Mouse (Mus musculus): ENCODE measurements around the gene Mipep.

Mipep gene

GRCm38 (mm10) chr14:60754656-60755055 is 29.7 kb upstream of the Mipep start:
- no peak for ATAC-seq (ENCODE audit: insufficient number of reproducible peaks, low FRiP score, low TSS enrichment)

DNA sequence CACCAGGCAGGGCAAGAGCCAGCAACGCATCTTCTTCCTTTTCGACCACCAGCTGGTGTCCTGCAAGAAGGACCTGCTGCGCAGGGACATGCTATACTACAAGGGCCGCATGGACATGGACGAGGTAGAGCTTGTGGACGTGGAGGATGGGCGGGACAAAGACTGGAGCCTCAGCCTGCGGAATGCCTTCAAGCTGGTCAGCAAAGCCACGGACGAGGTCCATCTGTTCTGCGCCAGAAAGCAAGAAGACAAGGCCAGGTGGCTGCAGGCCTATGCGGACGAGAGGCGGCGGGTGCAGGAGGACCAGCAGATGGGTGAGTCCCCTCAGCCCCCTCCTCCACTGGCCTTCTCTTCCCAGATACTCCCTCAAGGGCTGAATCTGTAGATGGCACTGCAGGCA is 28.1 kb upstream of the Mipep start:
- peak; percentile 82 for ATAC-seq (ENCODE audit: insufficient number of reproducible peaks, low FRiP score, low TSS enrichment)

GRCm38 (mm10) chr14:60757265-60757664 is 27.1 kb upstream of the Mipep start:
- ATAC-seq (ENCODE audit: insufficient number of reproducible peaks, low FRiP score, low TSS enrichment) = no peak

GRCm38 (mm10) chr14:60757722-60758121 is 26.7 kb upstream of the Mipep start:
- ATAC-seq (ENCODE audit: insufficient number of reproducible peaks, low FRiP score, low TSS enrichment) = no peak

DNA sequence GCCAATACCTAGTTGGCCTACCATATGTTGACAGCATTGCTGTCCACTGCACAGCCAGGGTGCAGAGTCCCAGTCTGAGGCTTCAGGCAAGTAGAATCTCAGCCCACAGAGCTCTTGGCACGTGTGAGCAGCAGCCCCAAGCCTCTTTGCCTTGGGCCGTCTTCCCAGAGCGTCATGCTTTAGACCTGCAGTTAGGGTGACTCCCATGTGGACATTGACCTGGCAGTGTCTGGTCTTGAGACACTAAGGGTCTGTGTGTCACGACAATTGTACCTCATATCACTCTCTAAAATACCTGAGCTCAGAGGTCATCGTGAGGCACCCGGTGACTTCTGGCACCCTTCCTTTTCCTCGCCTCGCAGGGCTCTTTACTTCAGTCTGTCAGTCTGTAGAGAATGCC is 25.3 kb upstream of the Mipep start:
- ATAC-seq (ENCODE audit: insufficient number of reproducible peaks, low FRiP score, low TSS enrichment) = no peak

- no peak for ATAC-seq (ENCODE audit: insufficient number of reproducible peaks, low FRiP score, low TSS enrichment)
Observed at GRCm38 (mm10) chr14:60761801-60762200, 22.6 kb upstream of the Mipep start.

DNA sequence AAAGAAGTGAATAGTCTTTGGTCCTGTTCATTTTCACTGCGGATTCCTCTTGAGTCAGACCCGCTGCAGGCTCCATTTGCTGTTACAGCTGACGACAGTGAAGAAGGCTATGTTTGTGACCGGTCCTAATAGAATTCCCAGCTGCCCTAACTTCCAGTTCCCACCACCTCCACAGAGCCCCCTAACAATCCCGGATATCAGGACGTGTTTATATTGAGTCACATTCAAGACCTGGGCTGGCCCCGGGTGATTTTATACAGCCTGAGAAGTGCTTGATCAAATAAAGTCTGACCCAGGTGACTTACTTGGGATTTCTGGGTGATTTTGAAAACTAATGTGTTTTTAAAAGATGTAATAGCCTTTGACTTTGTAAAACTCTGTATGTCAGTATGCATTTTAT is 21.6 kb upstream of the Mipep start:
- ATAC-seq (ENCODE audit: insufficient number of reproducible peaks, low FRiP score, low TSS enrichment) = no peak

- no peak for ATAC-seq (ENCODE audit: insufficient number of reproducible peaks, low FRiP score, low TSS enrichment)
Observed at GRCm38 (mm10) chr14:60763746-60764145, 20.6 kb upstream of the Mipep start.

DNA sequence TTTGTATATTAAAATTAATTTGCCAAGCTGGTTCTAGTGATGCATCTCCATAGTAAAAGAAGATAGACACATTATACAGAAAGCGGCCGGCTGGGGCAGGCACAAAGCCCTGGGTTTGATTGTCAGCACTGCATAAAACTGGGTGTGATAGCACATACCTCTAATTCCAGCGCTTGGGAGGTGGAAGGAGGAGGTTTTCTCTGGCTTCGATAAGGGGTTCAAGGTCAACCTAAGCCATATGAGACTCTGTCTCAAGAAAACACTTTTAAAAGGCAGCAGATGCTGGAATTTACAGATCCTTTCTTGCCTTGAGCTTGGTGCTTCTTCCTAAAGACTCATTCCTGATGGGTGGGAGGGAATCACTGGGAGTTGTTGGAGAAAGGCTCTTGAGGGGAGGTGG is 19.8 kb upstream of the Mipep start:
- ATAC-seq (ENCODE audit: insufficient number of reproducible peaks, low FRiP score, low TSS enrichment) = no peak

GRCm38 (mm10) chr14:60765025-60765424 is 19.3 kb upstream of the Mipep start:
- no peak for ATAC-seq (ENCODE audit: insufficient number of reproducible peaks, low FRiP score, low TSS enrichment)

- no peak for ATAC-seq (ENCODE audit: insufficient number of reproducible peaks, low FRiP score, low TSS enrichment)
Observed at GRCm38 (mm10) chr14:60767884-60768283, 16.5 kb upstream of the Mipep start, which contains the start of gene C1qtnf9. TSS of gene C1qtnf9 (plus strand) at chr14:60768134.

GRCm38 (mm10) chr14:60769340-60769739 is 15.0 kb upstream of the Mipep start:
- no peak for ATAC-seq (ENCODE audit: insufficient number of reproducible peaks, low FRiP score, low TSS enrichment)

- ATAC-seq (ENCODE audit: insufficient number of reproducible peaks, low FRiP score, low TSS enrichment) = no peak
Observed at GRCm38 (mm10) chr14:60770594-60770993, 13.8 kb upstream of the Mipep start.

DNA sequence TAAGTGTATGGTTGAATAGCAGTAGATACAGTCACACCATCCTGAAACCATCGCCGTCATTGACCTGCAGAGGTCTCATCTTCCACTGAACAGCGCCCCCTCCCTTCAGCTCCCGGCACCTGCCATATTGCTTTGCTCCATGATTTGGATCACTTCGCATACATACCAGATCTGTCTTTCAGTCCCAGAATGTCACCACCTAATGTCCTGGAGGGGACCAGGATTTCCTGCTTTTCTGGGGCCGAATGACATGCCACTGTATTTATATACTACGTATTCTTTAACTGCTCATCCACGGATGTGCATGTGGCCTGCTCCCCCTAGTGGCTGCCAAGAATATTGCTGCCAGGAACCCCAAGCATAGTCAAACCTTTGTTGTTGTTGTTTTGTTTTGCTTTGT is 13.3 kb upstream of the Mipep start:
- peak; percentile 84 for ATAC-seq (ENCODE audit: insufficient number of reproducible peaks, low FRiP score, low TSS enrichment)

DNA sequence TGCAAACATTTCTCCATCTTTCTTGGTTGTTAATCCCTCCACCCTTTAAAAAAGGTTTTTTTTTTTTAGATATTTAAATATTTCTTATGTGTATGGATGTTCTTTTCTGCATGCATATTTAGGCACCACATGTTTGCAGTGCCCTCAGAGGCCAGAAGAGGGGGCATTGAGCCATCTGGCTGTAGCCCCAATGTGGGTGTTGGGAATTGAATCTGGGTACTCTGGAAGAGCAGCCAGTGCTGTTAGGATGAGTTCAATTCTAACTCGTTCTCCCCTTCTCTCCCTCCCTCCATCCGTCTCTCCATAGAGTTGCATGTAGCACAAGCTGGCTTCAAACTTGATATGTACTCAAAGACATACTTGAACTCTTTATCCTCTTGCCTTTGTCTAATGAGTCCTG is 10.9 kb upstream of the Mipep start:
- ATAC-seq (ENCODE audit: insufficient number of reproducible peaks, low FRiP score, low TSS enrichment) = no peak

- ATAC-seq (ENCODE audit: insufficient number of reproducible peaks, low FRiP score, low TSS enrichment) = no peak
Observed at GRCm38 (mm10) chr14:60776521-60776920, 7.9 kb upstream of the Mipep start.

GRCm38 (mm10) chr14:60777485-60777919 is 6.9 kb upstream of the Mipep start:
- ATAC-seq (ENCODE audit: insufficient number of reproducible peaks, low FRiP score, low TSS enrichment) = no peak

GRCm38 (mm10) chr14:60779198-60779597 is 5.2 kb upstream of the Mipep start:
- no peak for ATAC-seq (ENCODE audit: insufficient number of reproducible peaks, low FRiP score, low TSS enrichment)

DNA sequence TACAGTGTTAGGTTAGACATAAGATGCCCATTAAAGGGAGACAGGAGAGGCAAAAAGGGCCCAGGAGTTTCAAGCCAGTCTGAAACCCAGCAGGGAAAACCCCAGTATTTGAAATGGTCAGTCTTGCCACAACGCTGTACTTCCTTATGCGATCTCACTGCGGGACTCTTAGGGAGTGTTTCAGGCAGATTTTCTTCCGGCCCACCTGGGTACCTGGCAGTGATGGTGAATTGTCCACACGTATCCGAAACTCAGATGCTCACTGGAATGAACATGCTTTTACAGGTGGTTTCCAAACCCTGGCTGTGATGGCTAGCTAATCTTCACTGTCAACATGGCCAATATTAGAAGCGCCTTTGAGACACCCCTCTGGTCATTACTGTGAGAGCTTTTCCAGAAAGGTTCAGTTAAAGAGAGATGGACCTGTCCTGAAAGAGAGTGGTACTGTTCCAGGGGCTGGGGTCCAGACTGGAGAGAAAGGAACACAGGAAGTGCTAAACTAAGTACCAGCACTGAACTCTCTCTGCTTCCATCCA is 2.2 kb upstream of the Mipep start:
- ATAC-seq (ENCODE audit: insufficient number of reproducible peaks, low FRiP score, low TSS enrichment) = no peak

GRCm38 (mm10) chr14:60783196-60783595 is 1.2 kb upstream of the Mipep start:
- ATAC-seq (ENCODE audit: insufficient number of reproducible peaks, low FRiP score, low TSS enrichment) = no peak

DNA sequence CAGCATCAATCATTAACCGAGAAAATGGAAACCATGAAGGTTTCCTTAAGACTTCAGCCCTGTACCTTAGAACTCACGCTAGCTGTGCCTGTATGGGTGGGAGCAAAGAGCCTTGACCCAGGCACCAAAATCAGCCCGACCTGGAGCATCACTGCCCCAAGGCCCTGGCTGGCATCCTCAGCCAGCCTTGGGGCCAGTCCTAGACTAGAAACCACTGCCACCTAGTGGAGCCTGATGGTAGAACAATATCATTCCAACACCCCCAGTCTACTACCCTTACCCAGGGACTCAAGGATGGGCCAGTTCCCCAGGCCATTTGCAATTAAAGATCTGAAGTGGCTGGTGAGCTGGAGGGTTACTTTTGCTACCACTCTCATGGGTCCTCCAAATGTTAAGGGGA is 5.7 kb downstream of the Mipep start:
- ATAC-seq (ENCODE audit: insufficient number of reproducible peaks, low FRiP score, low TSS enrichment) = peak; percentile 56

DNA sequence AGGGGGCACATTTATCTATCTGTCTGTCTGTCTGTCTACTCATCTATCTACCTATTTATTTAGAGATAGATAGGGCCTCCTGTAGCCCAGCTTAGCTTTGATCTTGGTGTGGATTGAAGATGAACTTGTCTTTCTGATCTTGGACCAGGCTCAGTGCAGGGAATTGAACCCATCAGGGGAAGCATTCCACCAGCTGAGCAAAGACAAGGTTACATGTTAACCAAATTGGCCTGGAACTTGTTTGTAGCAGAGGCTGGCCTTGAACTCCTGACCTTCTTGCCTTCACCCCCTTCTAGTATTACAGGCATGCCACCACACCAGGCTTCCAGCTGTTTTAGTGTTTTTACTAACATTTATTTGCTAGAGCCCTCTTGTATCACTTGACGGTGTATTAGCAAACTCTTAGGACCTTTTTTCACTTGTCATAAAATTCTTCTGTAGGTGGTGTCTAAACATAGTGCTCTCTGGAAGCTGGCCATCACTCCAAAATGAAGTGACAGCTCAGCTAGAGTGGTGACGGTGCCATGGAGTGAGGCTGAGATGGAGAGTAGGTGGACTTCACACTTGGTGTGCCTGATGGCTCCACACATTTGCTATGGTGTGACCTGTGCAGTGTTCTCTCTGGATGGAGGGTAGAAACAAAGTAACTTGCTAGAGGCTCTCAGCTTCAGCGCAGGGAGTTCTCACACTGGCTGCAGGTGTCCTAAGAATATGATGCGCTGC is 12.4 kb downstream of the Mipep start:
- no peak for ATAC-seq (ENCODE audit: insufficient number of reproducible peaks, low FRiP score, low TSS enrichment)

Measured in cerebellum, adult (tissue).